Mouse (Mus musculus) heart, postnatal 0 days (tissue): ENCODE data around the gene Ly6g6c. TPM values are rescaled to one million over a fixed set of nuclear protein-coding genes. Genes with fewer than 3 reads are reported as not detected.

ENCODE experiments used
- ATAC-seq: fragments of 200-750 bp; cut with Nextera tagmentation; 2 replicates; pipeline ENCODE4 v1.8.0; 2017; ENCODE audit warnings: low read depth, moderate number of reproducible peaks, moderate library complexity; ENCODE audit not compliant: insufficient read depth
- DNase-seq: peaks from one replicate; pipeline ENCODE4 v3.0.0-alpha.2; 2016; ENCODE audit warnings: low spot score
- H3K27ac ChIP-seq: fragments of 300-500 bp; sonication (generic); 2 replicates; pipeline ENCODE4 v1.5.1; 2014; ENCODE audit warnings: low read depth, mild to moderate bottlenecking
- H3K27me3 ChIP-seq: fragments of 300-500 bp; sonication (generic); 2 replicates; pipeline ENCODE4 v1.6.1; 2014; ENCODE audit warnings: low read length, mixed read lengths; ENCODE audit not compliant: control insufficient read depth, insufficient read depth
- H3K36me3 ChIP-seq: fragments of 300-500 bp; sonication (generic); replicated peaks from 2 replicates; pipeline ENCODE4 v1.6.1; 2014; ENCODE audit warnings: low read length, mixed read lengths; ENCODE audit not compliant: control insufficient read depth, insufficient read depth
- H3K4me1 ChIP-seq: fragments of 300-500 bp; sonication (generic); 2 replicates; pipeline ENCODE4 v1.6.1; 2014; ENCODE audit warnings: antibody characterized with exemption; ENCODE audit not compliant: control insufficient read depth, insufficient read depth
- H3K4me2 ChIP-seq: fragments of 300-500 bp; sonication (generic); 2 replicates; pipeline ENCODE4 v1.6.1; 2014; ENCODE audit warnings: low read depth, mild to moderate bottlenecking, low read length, moderate library complexity
- H3K4me3 ChIP-seq: fragments of 300-500 bp; sonication (generic); 2 replicates; pipeline ENCODE4 v1.5.1; 2014; ENCODE audit warnings: low read depth, low read length
- H3K9ac ChIP-seq: fragments of 300-500 bp; sonication (generic); replicated peaks from 2 replicates; pipeline ENCODE4 v1.6.1; 2014; ENCODE audit warnings: low read depth, low read length, mixed read lengths
- H3K9me3 ChIP-seq: fragments of 300-500 bp; sonication (generic); replicated peaks from 2 replicates; pipeline ENCODE4 v1.6.1; 2016; ENCODE audit warnings: low read length; ENCODE audit not compliant: control insufficient read depth
- CTCF ChIP-seq: IDR thresholded peaks from 2 replicates; pipeline ENCODE4 v1.5.1; 2016; ENCODE audit warnings: antibody characterized with exemption, control low read depth, low read depth
- EP300 ChIP-seq: IDR thresholded peaks from 2 replicates; pipeline ENCODE4 v1.6.1; 2016; ENCODE audit warnings: antibody characterized with exemption, low read depth
- WGBS: fragments of 180-500 bp; shearing (Covaris S2); extraction: QIAGEN DNeasy Blood & Tissue Kit; methylation state at CpG from one replicate; pipeline ENCODE4 v1.1.7; 2014; 5-methylcytosine and 5-hydroxymethylcytosine counted together
- polyA plus RNA-seq: library from polyadenylated mRNA; unstranded; fragments of >200 nt; fragmentation: Nextera tagmentation; extraction: Ambion mirVana; gene quantifications from 2 replicates; pipeline ENCODE4 v1.2.1, GENCODE M21; 2015
- total RNA-seq: library from RNA; depleted of rRNA; stranded (reverse); fragments of >200 nt; gene quantifications from 2 replicates; pipeline ENCODE4 v1.2.3, GENCODE M21; 2014; ENCODE audit warnings: low replicate concordance

The Ly6g6c gene
- total and polyA plus RNA-seq, 2 experiments from 2014 or later = not detected

- Histone ChIP-seq H3K4me3 (no peak overlapping the region), H3K27ac (no peak overlapping the region), H3K4me1 (peaks cover 11% of the 10 kb centered on the region), H3K27me3 (no peaks in the 10 kb centered on the region), H3K4me2 (no peak overlapping the region), H3K9me3 (no peaks in the 10 kb centered on the region), H3K36me3 (peaks cover 7% of the 10 kb centered on the region; the same call in 1 of the 2 replicates), H3K9ac (no peak overlapping the region)
- no peak for ATAC-seq
- no peak for TF ChIP-seq CTCF
- TF ChIP-seq EP300 = no peak
- 76% methylated on average over 11 of the region's 11 CpGs for WGBS
- DNase-seq = no peak
Observed at GRCm38 (mm10) chr17:35019894-35020293, 45.3 kb upstream of the Ly6g6c start.

GRCm38 (mm10) chr17:35020551-35020950 lies 44.6 kb upstream of the Ly6g6c start:
- Histone ChIP-seq H3K4me2 (no peak overlapping the region), H3K27me3 (0 out of 2 replicates have a peak, but pooled peaks cover 1% of the 10 kb centered on the region), H3K4me3 (no peak overlapping the region), H3K9me3 (no peaks in the 10 kb centered on the region), H3K27ac (no peak overlapping the region), H3K9ac (no peak overlapping the region), H3K36me3 (peaks cover 1% of the 10 kb centered on the region; the same call in 1 of the 2 replicates), H3K4me1 (peaks cover 11% of the 10 kb centered on the region)
- ATAC-seq (no peak), DNase-seq (no peak)
- no peak for TF ChIP-seq EP300
- TF ChIP-seq CTCF = no peak
- 81% methylated on average over 8 of the region's 8 CpGs for WGBS

GRCm38 (mm10) chr17:35021163-35021808 lies 43.9 kb upstream of the Ly6g6c start:
- Histone ChIP-seq H3K9me3 (no peaks in the 10 kb centered on the region), H3K4me3 (no peak overlapping the region), H3K36me3 (no peaks in the 10 kb centered on the region), H3K27me3 (0 out of 2 replicates have a peak, but pooled peaks cover 3% of the 10 kb centered on the region), H3K27ac (peak overlapping the region; percentile 88), H3K4me1 (peaks cover 7% of the 10 kb centered on the region), H3K4me2 (peak overlapping the region; percentile 40), H3K9ac (no peak overlapping the region)
- peak; percentile 34 for ATAC-seq
- 6% methylated on average over 16 of the region's 17 CpGs for WGBS
- peak; percentile 99 for TF ChIP-seq CTCF
- no peak; the same call in 1 of the 2 replicates for TF ChIP-seq EP300
- peak; percentile 76 for DNase-seq

- Histone ChIP-seq H3K9ac (no peak overlapping the region), H3K4me2 (peak overlapping the region; percentile 40; the same call in 1 of the 2 replicates), H3K9me3 (no peaks in the 10 kb centered on the region), H3K27me3 (0 out of 2 replicates have a peak, but pooled peaks cover 3% of the 10 kb centered on the region), H3K27ac (peak overlapping the region; percentile 88), H3K4me3 (no peak overlapping the region), H3K4me1 (no peaks in the 10 kb centered on the region; the same call in 1 of the 2 replicates), H3K36me3 (no peaks in the 10 kb centered on the region)
- TF ChIP-seq EP300 (no peak; the same call in 1 of the 2 replicates), CTCF (peak; percentile 33)
- peak; percentile 76 for DNase-seq
- ATAC-seq = peak; percentile 78
- 23% methylated on average over 6 of the region's 6 CpGs for WGBS
Observed at GRCm38 (mm10) chr17:35021842-35022477, 43.2 kb upstream of the Ly6g6c start.

- no peak overlapping the region for H3K4me2 ChIP-seq
- H3K36me3 ChIP-seq = no peaks in the 10 kb centered on the region
- no peak overlapping the region for H3K4me3 ChIP-seq
- TF ChIP-seq EP300 (no peak), CTCF (no peak)
- no peaks in the 10 kb centered on the region; the same call in 1 of the 2 replicates for H3K4me1 ChIP-seq
- H3K9me3 ChIP-seq = no peaks in the 10 kb centered on the region
- H3K9ac ChIP-seq = no peak overlapping the region
- 0 out of 2 replicates have a peak, but pooled peaks cover 3% of the 10 kb centered on the region for H3K27me3 ChIP-seq
- WGBS = 86% methylated on average over 8 of the region's 8 CpGs
- no peak for ATAC-seq
- H3K27ac ChIP-seq = peak overlapping the region; percentile 88
- no peak for DNase-seq
Observed at GRCm38 (mm10) chr17:35022541-35023060, 42.6 kb upstream of the Ly6g6c start.
